Mouse (Mus musculus) cerebellum, adult 9-11 months (tissue): Measurements from ENCODE around the gene Arhgef25.
"Not testable (repeated sequence)": the region's sequence is repeated elsewhere in the genome, so short reads cannot be mapped to it uniquely, and the experiment has no call there.

Experiments
- DNase-seq: peaks from one replicate; pipeline ENCODE4 v3.0.0; 2022

Arhgef25 gene

DNA sequence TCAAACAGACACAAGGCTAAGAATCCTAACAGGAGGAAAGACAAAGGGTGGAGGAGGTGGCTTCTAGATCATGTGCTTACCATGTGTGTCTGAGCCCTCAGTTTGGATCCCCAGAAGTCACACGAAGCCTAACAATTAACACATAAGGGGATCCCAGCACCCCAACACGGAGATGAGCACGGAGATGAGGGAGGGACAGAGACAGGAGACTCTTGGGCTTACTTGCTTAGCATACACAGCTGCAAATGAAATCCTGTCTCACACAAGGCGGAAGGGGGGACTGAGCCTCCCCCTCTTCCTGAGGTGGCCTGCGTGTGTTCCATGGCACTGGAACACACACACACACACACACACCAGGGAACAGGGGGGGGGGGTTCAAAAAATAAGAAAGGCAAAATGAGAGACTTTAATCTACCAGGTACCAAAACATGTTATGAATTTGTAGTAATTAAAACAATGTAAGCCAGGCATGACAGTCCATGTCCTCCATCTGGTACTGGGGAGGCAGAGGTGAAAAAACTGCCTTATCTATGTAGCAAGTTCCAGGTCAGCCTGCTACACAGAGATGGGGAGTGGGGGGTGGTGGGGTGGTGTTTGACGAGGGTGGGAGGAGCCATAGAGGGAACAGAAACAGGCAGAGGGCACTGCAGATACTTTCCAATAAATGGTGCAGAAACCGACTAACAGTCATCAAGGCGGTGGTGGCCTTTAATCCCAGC lies 54.6 kb downstream of the Arhgef25 start:
- no peak for DNase-seq

DNA sequence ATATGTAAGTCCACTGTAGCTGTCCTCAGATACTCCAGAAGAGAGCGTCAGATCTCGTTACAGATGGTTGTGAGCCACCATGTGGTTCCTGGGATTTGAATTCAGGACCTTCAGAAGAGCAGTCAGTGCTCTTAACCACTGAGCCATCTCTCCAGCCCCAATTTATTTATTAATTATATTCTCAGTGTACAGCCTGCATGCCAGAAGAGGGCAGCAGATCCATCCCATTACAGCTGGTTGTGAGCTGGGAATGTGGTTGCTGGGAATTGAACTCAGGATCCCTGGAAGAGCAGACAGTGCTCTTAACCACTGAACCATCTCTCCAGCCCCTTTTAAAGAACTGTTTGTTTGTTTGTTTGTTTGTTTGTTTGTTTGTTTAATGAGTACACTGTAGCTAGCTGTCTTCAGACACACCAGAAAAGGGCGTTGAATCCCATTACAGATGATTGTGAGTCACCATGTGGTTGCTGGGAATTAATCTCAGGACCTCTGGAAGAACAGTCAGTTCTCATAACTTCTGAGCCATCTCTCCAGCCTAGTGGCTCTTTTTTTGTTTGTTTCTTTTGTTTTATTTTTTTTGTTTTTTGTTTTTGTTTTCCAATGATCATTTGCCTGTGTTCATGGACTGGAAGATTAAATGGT lies 55.4 kb downstream of the Arhgef25 start:
- DNase-seq: not testable (repeated sequence)
